Mouse (Mus musculus) heart, postnatal 14 days (tissue): Measurements from ENCODE around the gene Fkbp14. TPM values are rescaled to one million over a fixed set of nuclear protein-coding genes. Genes with fewer than 3 reads are reported as not detected.

Source experiments
- DNase-seq, 2 experiments: peaks; one replicate each; pipeline ENCODE4 v3.0.0; 2021 to 2022
- intact Hi-C: fragments of 180-260 bp; cut with DNase I; formaldehyde crosslinking; loops from one replicate; pipeline ENCODE4 v1.15.1; 2025
- total RNA-seq, 2 experiments: library from RNA; stranded (reverse); gene quantifications; 2 replicates each; pipeline ENCODE4 v1.2.3; 2021

Gene Fkbp14
- total RNA-seq, 2 experiments from 2014 or later: 11.8 to 11.9 TPM

DNA sequence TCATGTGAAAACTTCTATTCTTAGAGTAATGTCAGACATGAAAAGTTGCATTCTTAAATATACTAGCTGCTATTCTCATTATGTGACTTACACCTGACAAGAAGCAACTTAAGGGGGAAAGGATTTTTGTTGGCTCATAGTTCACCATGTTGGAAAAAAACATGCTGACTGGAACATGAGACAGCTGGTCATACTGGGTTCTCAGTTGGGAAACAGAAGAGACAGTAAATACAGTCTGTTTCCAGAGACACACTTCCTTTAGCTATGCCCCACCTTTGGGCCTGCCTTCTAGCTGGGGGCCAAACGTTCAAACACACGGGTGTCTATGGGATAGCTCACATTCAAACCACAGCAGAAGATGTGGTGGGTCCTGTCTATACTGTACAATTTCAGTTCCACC lies 43.5 kb downstream of the Fkbp14 start:
- no peak for DNase-seq
- intact Hi-C loops: no loop called here

DNA sequence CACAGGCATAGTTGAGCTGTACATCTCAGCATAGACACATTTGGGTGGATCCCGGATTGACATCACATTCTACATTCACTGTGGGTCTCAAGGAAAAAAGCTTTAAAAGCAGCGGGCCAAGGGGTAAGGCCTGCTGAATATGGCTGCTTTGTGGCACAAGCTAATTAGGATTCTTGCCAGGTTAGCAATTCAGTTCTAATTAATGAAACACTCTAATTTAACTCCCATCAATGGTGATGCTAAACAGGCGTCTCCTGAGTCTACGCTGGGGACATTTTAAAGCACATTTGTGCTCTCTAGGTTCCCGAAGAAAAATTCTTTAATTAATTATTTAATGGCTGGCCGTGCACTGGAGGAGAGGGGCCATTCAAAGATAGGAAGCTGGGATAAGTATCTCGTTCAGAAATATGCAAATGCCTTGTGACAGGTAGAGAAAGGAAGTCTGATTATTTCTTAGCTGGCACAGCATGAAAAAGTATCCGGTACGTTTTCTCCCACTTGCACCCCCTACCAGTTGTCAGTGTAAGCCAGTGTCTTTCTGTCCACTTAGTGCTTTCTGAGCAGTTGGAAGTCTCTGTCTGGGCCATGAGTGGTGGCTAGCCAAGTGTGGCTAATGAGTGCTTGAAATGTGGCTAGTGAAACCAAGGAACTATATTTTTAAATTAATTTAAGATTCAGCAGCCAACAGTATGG lies 44.2 kb downstream of the Fkbp14 start:
- intact Hi-C loops: no loop called here
- DNase-seq: no peak

DNA sequence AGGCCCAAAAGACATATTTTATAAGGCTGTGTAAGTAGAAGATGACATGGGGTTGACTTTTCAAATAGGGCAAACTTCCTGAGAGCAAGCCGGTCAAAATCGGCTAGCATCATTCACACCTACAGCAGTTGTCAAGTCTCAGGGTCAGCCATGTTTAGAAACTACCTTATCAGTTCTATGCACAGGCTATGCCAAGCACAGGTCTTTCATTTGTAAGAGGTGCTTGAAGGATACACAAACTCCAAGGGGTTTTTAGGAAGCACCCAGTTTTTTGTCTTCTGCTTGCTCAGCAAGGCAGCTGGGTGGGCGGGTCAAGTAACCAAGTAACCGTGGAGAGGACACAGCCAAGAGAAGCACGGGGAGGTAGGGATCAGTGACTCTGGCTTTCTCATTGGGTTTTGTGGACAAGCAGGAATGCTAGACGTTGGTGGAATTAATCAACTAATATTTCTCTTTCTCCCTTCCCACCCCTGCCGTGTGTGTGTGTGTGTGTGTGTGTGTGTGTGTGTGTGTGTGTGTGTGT lies 46.2 kb downstream of the Fkbp14 start:
- peak in 1 of 2 experiments; percentile 21 for DNase-seq

DNA sequence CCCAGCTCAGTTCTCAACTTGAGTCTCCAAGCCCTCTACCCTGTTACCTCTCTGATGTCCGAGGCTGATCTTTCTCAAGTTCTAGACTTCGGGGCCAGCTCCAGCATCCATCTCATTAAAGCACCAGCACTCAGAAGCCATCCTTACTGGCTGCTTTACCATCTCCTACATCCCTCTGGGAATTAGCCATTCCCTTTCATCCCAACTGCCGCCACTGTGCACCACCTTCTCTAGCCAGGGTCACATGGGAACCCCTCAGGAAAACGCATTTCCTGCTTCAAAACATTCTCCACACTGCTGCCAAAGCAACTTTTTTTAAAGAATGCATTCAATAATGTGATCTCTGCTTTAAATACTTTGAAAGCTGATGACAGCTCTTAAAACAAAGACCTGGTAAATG lies 47.8 kb downstream of the Fkbp14 start:
- intact Hi-C loops: no loop called here
- DNase-seq: no peak

More for the DNA sequence above, 46.2 kb downstream of the Fkbp14 start:
- intact Hi-C loops: no loop called here

DNA sequence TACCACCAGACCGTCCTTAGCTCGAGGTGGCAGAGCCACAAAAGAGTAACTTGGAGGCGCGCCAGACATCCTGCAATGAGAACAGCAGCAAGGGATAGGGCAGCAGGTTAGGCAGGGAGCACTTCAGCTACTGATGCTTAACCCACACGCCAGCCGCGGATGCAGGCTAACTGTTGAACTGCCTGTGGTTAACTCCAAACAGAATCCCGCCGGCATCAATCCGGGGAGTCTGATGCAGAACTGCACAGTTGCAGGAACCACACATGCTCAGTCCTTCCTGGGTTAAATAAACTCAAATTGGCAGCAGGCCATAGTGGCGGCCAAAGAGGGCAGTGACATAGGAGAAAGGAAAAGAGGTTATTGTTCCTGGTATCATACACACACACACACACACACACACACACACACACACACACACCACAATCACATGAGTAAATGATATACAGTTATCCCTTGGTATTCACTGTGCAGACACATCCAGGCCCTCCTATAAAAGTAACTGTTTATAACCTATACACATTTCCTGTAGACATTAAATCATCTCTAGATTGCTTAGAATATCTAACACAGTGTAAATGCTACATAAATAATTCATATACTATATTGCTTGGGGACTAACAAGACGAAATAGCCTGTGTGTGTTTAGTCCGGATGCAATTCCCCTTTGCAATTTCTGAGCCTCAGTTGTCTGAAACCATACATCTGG lies 48.6 kb downstream of the Fkbp14 start:
- intact Hi-C loops: no loop called here
- peak in 1 of 2 experiments; percentile 45 for DNase-seq

DNA sequence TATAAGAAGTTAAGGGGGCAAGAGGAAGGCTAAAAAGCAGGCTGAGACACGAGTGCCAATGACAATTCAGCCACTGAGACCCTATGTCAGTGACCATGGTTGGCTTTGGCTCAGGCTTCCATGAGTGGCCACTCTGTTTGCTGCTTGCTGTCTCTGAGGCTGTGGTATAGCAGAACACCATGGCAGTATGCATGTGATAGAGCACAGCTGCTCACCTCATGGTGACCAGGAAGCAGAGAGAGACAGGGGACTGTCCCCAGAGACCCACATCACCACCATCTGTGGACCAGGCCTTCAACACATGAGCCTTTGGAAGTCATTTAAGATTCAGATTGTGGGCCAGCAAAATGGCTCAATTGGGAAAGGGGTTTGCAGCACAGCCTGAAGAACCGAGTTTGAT lies 53.5 kb downstream of the Fkbp14 start:
- DNase-seq: no peak
- intact Hi-C loops: no loop called here

DNA sequence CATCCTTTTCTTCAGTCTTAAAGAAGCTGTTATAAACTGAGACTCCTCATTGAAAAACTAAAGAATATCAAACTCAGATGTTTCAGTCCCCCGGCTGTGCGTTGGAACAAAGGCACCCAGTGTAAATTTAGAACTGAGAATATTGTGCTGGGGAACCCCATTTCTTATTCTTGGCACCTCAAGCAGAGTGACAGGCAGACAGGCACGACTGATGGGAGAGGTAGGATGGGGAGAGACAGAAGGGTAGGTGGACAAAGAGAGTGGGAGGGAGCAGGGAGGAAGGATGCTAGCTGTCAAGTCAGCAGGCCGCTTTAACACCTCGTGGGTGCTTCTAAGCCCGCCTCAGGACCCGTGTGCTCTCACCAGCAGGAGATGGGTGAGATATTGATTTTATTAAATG lies 54.3 kb downstream of the Fkbp14 start:
- intact Hi-C loops: no loop called here
- no peak for DNase-seq

DNA sequence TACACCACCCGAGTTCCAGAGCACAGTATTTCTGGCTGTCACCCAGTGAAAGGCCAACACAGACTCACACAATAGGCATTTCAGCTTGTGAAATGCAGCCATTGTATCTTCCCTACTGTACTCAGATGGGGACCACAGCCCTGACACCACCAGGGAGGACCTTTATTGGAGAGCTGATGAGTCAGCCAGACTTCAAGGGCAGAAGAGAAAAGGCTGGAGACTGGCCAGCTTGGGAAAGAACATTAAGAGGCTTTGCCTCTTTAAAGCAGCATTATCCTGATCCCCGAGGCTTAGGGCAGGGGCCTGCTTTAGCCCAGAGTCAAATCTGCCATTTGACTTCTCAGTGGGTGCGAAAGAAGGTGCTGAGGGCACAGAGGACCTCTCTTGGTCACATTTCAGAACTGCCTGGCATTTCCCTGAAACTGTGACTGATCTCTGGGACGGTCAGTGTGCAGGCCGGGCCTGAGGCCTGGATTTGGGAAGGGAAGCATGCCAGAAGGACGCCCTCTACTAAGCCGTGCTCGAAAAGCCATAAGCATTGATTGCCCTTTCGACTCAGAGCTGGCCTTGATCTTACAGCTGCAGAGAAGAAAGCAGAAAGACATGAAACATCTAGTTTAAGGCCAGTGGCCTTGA lies 56.7 kb downstream of the Fkbp14 start:
- intact Hi-C loops: no loop called here
- peak; percentile 20 to 45 for DNase-seq

DNA sequence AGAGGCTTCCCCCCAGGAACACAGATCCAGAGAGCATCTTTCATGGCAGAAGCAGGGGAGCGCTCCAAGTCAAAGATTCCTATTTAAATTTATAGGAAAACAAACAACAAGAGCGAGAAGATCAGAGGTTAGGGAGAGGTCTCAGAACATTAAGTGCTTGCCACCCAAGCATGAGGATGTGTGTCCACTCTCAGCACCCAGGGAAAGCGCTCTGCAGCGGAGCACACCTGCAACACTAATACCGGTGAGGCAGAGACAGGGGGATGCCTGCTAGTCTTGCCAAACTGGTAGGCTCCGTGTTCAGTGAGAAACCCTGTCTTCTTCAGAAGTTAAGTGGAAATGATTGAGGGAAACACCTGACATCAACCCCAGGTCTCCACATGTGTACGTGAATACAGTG lies 57.7 kb downstream of the Fkbp14 start:
- DNase-seq: no peak
- intact Hi-C loops: no loop called here

DNA sequence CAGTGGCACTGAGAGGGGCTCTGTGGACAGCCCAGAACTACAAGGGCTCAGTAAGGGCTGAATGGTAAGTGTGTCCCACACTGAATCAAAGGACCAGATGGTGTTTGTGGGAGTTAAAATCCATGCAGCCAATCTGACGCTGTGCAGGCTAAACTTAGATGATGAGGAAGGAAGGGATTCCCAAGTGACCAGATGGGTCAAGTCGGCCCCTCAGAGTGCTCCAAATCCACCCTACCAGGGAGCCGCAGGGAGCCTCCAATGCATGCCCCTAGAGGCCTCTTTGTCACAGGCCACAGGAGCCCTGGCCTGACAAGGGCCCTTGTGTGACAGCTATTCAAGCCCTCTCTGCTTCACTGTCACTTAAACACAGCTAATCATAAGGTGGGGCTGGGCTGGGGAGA lies 58.3 kb downstream of the Fkbp14 start:
- intact Hi-C loops: no loop called here
- DNase-seq: no peak

DNA sequence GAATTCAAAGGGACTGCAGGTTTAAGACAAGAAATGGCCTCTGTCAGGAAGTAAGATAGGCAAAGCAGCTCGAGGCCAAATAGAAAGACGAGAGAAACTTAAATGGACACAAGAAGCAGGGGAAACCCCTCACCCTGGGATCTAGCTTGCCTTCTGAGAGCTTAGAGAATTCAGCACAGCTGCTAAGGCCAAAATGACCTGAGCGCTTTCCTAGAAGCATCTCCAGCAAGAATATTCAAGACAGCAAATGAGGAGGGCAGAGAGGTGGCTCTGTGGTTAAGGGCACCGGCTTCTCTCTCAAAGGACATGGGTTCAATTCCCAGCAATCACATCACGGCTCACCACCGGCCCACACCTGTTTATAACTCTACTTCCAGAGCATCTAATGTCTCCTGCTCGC lies 60.1 kb downstream of the Fkbp14 start:
- DNase-seq: no peak
- intact Hi-C loops: no loop called here

DNA sequence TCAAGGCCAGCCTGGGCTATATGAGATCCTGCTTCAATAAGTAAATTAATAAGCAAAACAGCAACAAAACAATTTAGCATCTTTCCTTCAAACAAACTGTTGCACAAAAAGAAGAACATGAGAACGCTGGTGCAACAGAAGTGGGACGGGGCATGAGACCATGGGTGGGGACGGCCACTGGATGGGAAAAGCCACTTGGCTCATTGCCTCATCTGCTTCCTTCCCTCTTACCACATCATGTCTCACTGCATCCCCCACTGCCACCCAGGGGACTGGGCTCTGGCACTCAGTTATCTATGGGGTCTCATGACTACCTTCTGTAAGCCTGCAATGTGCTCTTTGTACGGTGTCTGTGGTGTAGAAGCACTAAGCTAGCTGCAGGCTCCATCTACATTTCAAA lies 61.6 kb downstream of the Fkbp14 start:
- peak in 1 of 2 experiments; percentile 5 for DNase-seq
- intact Hi-C loops: no loop called here

DNA sequence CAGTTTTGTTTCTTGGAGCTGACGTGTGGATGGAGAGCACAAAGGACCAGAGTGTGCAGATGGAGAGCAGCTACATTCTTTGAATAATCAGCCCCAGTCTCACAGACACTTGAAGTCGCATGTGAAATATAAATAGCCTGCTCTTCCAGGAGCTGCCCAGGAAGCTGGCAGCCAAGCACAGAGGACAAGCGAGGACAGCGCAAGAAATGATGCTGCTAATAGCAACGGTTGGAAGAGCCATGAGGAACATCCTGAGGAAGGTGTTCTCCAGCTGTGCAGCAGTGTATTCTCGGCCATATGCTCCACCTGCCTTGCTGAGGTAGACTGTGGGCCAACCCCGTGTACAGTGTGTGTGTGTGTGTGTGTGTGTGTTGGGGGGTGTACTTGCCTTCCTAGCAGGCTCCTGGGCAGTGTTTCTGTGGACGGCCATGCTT lies 66.0 kb downstream of the Fkbp14 start:
- no peak for DNase-seq
- intact Hi-C loops: no loop called here

DNA sequence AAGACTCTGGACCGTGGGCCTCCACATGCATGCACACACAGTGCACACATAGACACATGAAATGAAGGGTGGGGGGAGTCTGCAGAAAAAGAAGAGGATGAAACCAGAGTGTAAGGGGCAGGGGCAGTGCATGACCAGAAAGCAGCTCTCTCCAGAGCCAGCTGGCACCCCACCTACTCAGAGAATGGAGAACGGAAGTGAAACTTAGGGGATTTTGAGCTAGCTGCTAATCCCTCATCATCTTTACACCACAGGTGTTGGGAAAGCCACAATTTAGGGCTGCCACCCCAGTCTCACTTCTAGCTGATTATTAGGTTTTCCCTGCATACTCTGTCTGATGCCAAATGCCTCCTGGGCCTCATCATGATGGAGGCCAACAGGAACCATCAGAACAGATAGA lies 66.9 kb downstream of the Fkbp14 start:
- intact Hi-C loops: no loop called here
- DNase-seq: no peak

DNA sequence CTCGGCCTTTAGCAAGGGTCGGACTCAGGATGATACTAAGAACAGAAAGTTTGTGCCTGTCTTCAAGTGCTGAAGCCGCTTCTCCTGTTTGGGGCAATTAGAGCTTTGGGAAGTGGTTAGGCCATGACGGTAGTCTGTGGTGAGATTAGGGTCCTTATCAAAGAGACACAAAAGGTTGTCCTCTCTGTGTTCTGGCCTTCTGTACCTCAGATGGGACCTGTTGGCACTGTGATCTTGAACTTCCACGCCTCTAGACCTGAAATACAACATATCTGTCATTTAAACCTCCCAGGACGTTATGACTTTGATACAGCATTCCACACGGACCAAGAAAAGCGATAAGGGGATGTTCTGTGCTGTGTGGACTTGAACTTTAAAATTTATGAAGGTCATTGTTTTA lies 68.4 kb downstream of the Fkbp14 start:
- no peak for DNase-seq
- intact Hi-C loops: no loop called here

Other genes with a start within 250 kb of the Fkbp14 start
- gene Wipf3, start 167.7 kb downstream of the Fkbp14 start, total RNA-seq: 10 to 100 TPM; 20.9 to 25.7 TPM
- gene Scrn1, start 30.8 kb downstream of the Fkbp14 start, total RNA-seq: 10 to 100 TPM in 1 of 2 experiments, 1 to 10 TPM in 1; 9.7 to 12.8 TPM
- 10 to 100 TPM; 10.3 to 12.5 TPM for gene Plekha8, start 2.2 kb downstream of the Fkbp14 start, total RNA-seq
- gene Mturn, start 84.3 kb upstream of the Fkbp14 start, total RNA-seq: 10 to 100 TPM; 11.8 to 12.0 TPM
- gene Znrf2, start 219.6 kb upstream of the Fkbp14 start, total RNA-seq: 10 to 100 TPM; 17.3 to 18.4 TPM